Mouse (Mus musculus) midbrain, embryonic 16.5 days (tissue): ENCODE data around the gene Erich6. TPM values are rescaled to one million over a fixed set of nuclear protein-coding genes. Genes with fewer than 3 reads are reported as not detected.

Experiments used
- ATAC-seq: fragments of 200-750 bp; cut with Nextera tagmentation; 2 replicates; pipeline ENCODE4 v1.8.0; 2017; ENCODE audit warnings: moderate TSS enrichment
- H3K27ac ChIP-seq: fragments of 300-500 bp; sonication (generic); 2 replicates; pipeline ENCODE4 v1.5.1; 2014; ENCODE audit warnings: mild to moderate bottlenecking, low read length, mixed read lengths
- H3K27me3 ChIP-seq: fragments of 300-500 bp; sonication (generic); 2 replicates; pipeline ENCODE4 v1.6.1; 2014; ENCODE audit warnings: low read depth, low read length, mixed read lengths; ENCODE audit not compliant: control insufficient read depth, insufficient read depth
- H3K36me3 ChIP-seq: fragments of 300-500 bp; sonication (generic); 2 replicates; pipeline ENCODE4 v1.6.1; 2014; ENCODE audit warnings: mild to moderate bottlenecking, low read length, moderate library complexity, mixed read lengths; ENCODE audit not compliant: control insufficient read depth, insufficient read depth
- H3K4me1 ChIP-seq: fragments of 300-500 bp; sonication (generic); 2 replicates; pipeline ENCODE4 v1.6.1; 2014; ENCODE audit warnings: mild to moderate bottlenecking, low read length, mixed read lengths; ENCODE audit not compliant: control insufficient read depth, insufficient read depth
- H3K4me2 ChIP-seq: fragments of 300-500 bp; sonication (generic); 2 replicates; pipeline ENCODE4 v1.6.1; 2014; ENCODE audit warnings: mild to moderate bottlenecking, low read length, mixed read lengths
- H3K4me3 ChIP-seq: fragments of 300-500 bp; sonication (generic); 2 replicates; pipeline ENCODE4 v1.5.1; 2014; ENCODE audit warnings: low read depth, mild to moderate bottlenecking, low read length, moderate library complexity, mixed read lengths
- H3K9ac ChIP-seq: fragments of 300-500 bp; sonication (generic); 2 replicates; pipeline ENCODE4 v1.6.1; 2014; ENCODE audit warnings: low read depth, low read length, mixed read lengths
- H3K9me3 ChIP-seq: fragments of 300-500 bp; sonication (generic); replicated peaks from 2 replicates; pipeline ENCODE4 v1.6.1; 2014; ENCODE audit warnings: mild to moderate bottlenecking, low read length, mixed read lengths; ENCODE audit not compliant: control insufficient read depth, poor library complexity, severe bottlenecking
- WGBS: fragments of 180-500 bp; shearing (Covaris S2); extraction: QIAGEN DNeasy Blood & Tissue Kit; methylation state at CpG from one replicate; pipeline ENCODE4 v1.1.7; 2014; 5-methylcytosine and 5-hydroxymethylcytosine counted together
- polyA plus RNA-seq: library from polyadenylated mRNA; unstranded; fragments of >200 nt; fragmentation: Nextera tagmentation; extraction: Ambion mirVana; gene quantifications from 2 replicates; pipeline ENCODE4 v1.2.1, GENCODE M21; 2015

Gene Erich6
- polyA plus RNA-seq = 0.19 and 0.26 TPM in 2 replicates

- Histone ChIP-seq H3K27ac (peak within 1 kb of the TSS; percentile 34; the same call in 1 of the 2 replicates), H3K4me3 (peak within 1 kb of the TSS; percentile 53), H3K9me3 (no peaks in the 10 kb centered on the region; the same call in 1 of the 2 replicates), H3K4me1 (no peaks in the 10 kb centered on the region), H3K9ac (peak within 1 kb of the TSS; percentile 74), H3K36me3 (no peaks in the 10 kb centered on the region), H3K27me3 (no peaks in the 10 kb centered on the region), H3K4me2 (peak within 1 kb of the TSS; percentile 98)
- peak; percentile 94 for ATAC-seq
- WGBS = under 1% methylated on average over 33 of the region's 34 CpGs
Observed at GRCm38 (mm10) chr3:58636406-58637295, at the start of gene Erich6. TSS of gene Erich6 (minus strand) at chr3:58637207.

GRCm38 (mm10) chr3:58686206-58686921 is 49.4 kb upstream of the Erich6 start:
- 87% methylated on average over 7 of the region's 7 CpGs for WGBS

GRCm38 (mm10) chr3:58685396-58685795 is 48.4 kb upstream of the Erich6 start:
- Histone ChIP-seq H3K27me3 (no peaks in the 10 kb centered on the region), H3K27ac (no peak overlapping the region), H3K9ac (no peak overlapping the region), H3K36me3 (no peaks in the 10 kb centered on the region), H3K4me2 (no peak overlapping the region), H3K4me1 (peaks cover 14% of the 10 kb centered on the region), H3K9me3 (no peaks in the 10 kb centered on the region), H3K4me3 (no peak overlapping the region)
- 92% methylated on average over 3 of the region's 3 CpGs for WGBS
- ATAC-seq = no peak

More at GRCm38 (mm10) chr3:58686206-58686921, 49.4 kb upstream of the Erich6 start:
- no peaks in the 10 kb centered on the region for H3K27me3 ChIP-seq
- H3K4me1 ChIP-seq = peaks cover 14% of the 10 kb centered on the region
- H3K4me2 ChIP-seq = no peak overlapping the region
- ATAC-seq = no peak
- no peak overlapping the region for H3K27ac ChIP-seq
- H3K9me3 ChIP-seq = no peaks in the 10 kb centered on the region
- H3K9ac ChIP-seq = no peak overlapping the region
- no peaks in the 10 kb centered on the region for H3K36me3 ChIP-seq
- no peak overlapping the region for H3K4me3 ChIP-seq

GRCm38 (mm10) chr3:58683346-58683745 is 46.3 kb upstream of the Erich6 start:
- ATAC-seq = no peak
- no peak overlapping the region for H3K4me3 ChIP-seq
- H3K9ac ChIP-seq = no peak overlapping the region
- H3K4me1 ChIP-seq = peaks cover 9% of the 10 kb centered on the region
- H3K4me2 ChIP-seq = no peak overlapping the region
- H3K9me3 ChIP-seq = no peaks in the 10 kb centered on the region
- no peaks in the 10 kb centered on the region for H3K36me3 ChIP-seq
- no peak overlapping the region for H3K27ac ChIP-seq
- WGBS = 91% methylated on average over 7 of the region's 7 CpGs
- H3K27me3 ChIP-seq = no peaks in the 10 kb centered on the region

- Histone ChIP-seq H3K27ac (no peak overlapping the region), H3K27me3 (no peaks in the 10 kb centered on the region), H3K9ac (no peak overlapping the region), H3K4me2 (no peak overlapping the region), H3K36me3 (no peaks in the 10 kb centered on the region), H3K4me3 (no peak overlapping the region), H3K9me3 (no peaks in the 10 kb centered on the region), H3K4me1 (peaks cover 9% of the 10 kb centered on the region)
- WGBS = 77% methylated on average over 4 of the region's 4 CpGs
- ATAC-seq = no peak
Observed at GRCm38 (mm10) chr3:58682336-58682735, 45.3 kb upstream of the Erich6 start.

DNA sequence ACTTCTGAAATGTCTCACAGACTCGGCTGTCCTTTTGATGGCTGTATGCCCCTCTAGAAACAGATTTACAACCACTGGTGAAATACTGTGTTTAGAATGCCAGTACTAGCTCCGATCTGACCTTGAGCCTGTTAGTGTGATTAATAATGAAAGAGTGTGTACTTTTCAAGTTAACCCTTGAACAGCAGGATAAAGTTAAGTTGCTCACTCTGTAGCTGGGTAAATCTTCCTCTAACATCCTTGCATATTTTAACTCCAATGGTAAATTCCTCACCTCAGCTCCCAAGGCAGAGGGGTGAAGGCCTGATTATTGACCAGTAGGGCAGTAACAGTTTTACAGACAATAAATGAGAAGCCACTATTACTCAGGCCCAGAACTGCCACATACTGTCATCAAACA is 44.8 kb upstream of the Erich6 start:
- H3K4me2 ChIP-seq = no peak overlapping the region
- ATAC-seq = no peak
- 45% methylated on average over 2 of the region's 2 CpGs for WGBS
- no peak overlapping the region for H3K4me3 ChIP-seq
- no peak overlapping the region for H3K27ac ChIP-seq
- H3K36me3 ChIP-seq = no peaks in the 10 kb centered on the region
- H3K4me1 ChIP-seq = peaks cover 9% of the 10 kb centered on the region
- no peaks in the 10 kb centered on the region for H3K27me3 ChIP-seq
- H3K9ac ChIP-seq = no peak overlapping the region
- no peaks in the 10 kb centered on the region for H3K9me3 ChIP-seq

DNA sequence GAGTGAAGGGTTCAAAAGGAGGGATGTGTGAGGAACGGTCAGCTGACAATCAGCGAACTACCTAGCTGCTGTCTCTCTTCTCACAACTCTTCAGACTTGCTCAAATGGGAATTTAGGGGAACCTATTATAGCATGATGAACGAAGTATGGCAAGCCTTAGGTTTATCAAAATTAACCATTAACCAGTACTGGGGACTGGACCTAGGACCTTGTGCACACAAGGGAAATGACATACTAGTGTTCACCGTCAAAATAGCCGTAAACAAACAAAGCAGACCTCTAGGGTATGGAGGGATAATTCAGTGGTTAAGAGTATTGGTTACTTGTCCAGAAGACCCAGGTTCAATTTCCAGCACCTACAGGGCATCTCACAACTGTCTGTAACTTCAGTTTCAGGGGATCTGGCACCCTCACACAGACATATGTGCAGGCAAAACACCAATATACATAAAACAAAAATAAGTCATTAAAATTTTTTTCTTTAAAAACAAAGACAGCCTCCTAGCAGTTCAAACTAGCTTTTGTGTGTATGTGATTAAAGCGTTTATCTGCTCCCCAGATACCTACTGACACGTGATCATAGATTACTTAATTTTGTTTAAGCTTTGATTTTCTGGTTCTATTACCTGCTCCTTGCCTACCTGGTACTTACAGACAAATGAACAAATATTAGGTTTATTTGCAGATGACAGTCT is 44.1 kb upstream of the Erich6 start:
- peaks cover 9% of the 10 kb centered on the region for H3K4me1 ChIP-seq
- 89% methylated on average over 7 of the region's 7 CpGs for whole genome bisulfite sequencing
- H3K36me3 ChIP-seq = no peaks in the 10 kb centered on the region

GRCm38 (mm10) chr3:58679996-58680395 is 43.0 kb upstream of the Erich6 start:
- no peak for ATAC-seq
- Histone ChIP-seq H3K27me3 (no peaks in the 10 kb centered on the region), H3K4me2 (no peak overlapping the region), H3K9me3 (no peaks in the 10 kb centered on the region), H3K27ac (no peak overlapping the region), H3K4me3 (no peak overlapping the region), H3K36me3 (peaks cover 5% of the 10 kb centered on the region; the same call in 1 of the 2 replicates), H3K9ac (peak overlapping the region; percentile 17; the same call in 1 of the 2 replicates), H3K4me1 (peaks cover 9% of the 10 kb centered on the region)
- WGBS = 61% methylated on average over 4 of the region's 4 CpGs

More for the DNA sequence above, 44.1 kb upstream of the Erich6 start:
- H3K27me3 ChIP-seq = no peaks in the 10 kb centered on the region
- no peak overlapping the region for H3K27ac ChIP-seq
- H3K4me2 ChIP-seq = no peak overlapping the region
- no peak overlapping the region for H3K9ac ChIP-seq
- ATAC-seq = no peak
- H3K4me3 ChIP-seq = no peak overlapping the region
- H3K9me3 ChIP-seq = no peaks in the 10 kb centered on the region
